Mouse (Mus musculus) T-helper 1 cell (primary cell): Measurements from ENCODE around the gene Ppdpf.

Experiments used
- in situ Hi-C: fragments of 300-600 bp; cut with MboI, MseI; formaldehyde crosslinking; loops from one replicate; pipeline ENCODE4 v1.15.1; 2025; ENCODE audit warnings: high pct_unique_total_duplicates

Gene Ppdpf

GRCm38 (mm10) chr2:181218881-181219485 lies 31.9 kb downstream of the Ppdpf start:
- in situ Hi-C loops: no loop called here

- in situ Hi-C loops: no loop called here
Measured at GRCm38 (mm10) chr2:181219538-181220216, 32.6 kb downstream of the Ppdpf start, which contains the start of gene Fndc11. Fndc11 (plus strand) TSS chr2:181220013.

- in situ Hi-C loops: no loop called here
Measured at GRCm38 (mm10) chr2:181220361-181220760, 33.3 kb downstream of the Ppdpf start.

- in situ Hi-C loops: no loop called here
Measured at GRCm38 (mm10) chr2:181224994-181225393, 37.9 kb downstream of the Ppdpf start.

DNA sequence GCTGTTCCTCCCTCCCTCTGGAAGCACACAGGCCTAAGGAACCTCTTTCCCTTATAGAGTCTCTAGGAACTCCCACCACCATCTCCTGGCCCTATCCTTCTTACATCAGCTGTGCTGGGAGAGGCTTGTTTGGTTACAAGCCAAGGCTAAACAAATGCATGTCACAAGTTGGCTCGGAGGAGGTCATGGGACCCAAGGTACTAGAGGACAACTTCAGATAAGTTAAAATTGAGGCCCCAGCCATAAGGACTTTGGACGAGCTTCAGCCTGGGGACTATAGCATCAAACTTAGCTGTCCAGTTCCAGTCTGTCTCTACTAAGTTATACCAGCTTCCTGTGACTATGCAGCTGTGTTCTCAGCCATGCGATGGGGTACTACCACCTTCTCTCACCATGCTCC lies 40.1 kb downstream of the Ppdpf start:
- in situ Hi-C loops: no loop called here

GRCm38 (mm10) chr2:181228335-181228734 lies 41.3 kb downstream of the Ppdpf start:
- in situ Hi-C loops: no loop called here

DNA sequence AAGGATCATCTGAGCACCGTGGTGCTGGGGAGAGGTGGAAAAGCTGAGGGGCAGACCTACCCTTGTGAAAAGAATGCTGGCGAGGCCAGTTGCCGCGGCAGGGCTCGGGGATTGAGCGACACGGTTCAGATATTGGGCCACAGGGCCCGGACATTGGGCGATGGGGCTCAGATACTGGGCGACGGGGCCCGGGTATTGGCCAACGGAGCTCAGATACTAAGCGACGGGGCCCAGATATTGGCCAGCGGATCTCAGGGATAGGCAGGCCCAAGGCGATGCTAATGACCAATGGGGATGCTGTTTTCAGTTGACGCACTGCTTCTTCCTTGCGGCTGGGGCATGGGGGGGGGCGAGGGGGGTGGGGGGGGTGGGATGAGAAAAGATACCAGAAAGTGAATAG lies 44.1 kb downstream of the Ppdpf start:
- in situ Hi-C loops: no loop called here

DNA sequence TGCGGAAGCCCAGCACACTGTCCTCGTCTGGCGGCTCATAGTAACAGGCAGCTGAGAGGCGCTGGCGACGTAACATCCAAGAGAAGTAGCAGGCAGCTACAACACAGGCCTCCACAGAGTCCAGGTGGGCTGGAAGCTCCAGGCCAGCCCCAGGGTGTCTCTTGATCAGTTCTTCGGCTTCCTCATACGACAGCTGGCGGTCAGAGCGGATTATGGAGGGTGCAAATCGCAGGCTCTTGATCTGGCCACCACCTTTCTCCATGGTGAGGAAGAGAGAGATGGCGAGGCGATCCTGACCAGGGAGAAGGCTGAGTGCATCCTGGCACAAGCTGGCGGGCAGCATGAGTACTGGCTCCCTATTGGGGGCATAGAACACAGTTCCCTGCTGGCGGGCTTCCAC lies 46.4 kb downstream of the Ppdpf start:
- in situ Hi-C loops: no loop called here

- in situ Hi-C loops: no loop called here
Measured at GRCm38 (mm10) chr2:181234680-181235079, 47.6 kb downstream of the Ppdpf start.

GRCm38 (mm10) chr2:181235681-181236566 lies 48.9 kb downstream of the Ppdpf start:
- in situ Hi-C loops: no loop called here

GRCm38 (mm10) chr2:181237251-181238014 lies 50.4 kb downstream of the Ppdpf start:
- in situ Hi-C loops: no loop called here

DNA sequence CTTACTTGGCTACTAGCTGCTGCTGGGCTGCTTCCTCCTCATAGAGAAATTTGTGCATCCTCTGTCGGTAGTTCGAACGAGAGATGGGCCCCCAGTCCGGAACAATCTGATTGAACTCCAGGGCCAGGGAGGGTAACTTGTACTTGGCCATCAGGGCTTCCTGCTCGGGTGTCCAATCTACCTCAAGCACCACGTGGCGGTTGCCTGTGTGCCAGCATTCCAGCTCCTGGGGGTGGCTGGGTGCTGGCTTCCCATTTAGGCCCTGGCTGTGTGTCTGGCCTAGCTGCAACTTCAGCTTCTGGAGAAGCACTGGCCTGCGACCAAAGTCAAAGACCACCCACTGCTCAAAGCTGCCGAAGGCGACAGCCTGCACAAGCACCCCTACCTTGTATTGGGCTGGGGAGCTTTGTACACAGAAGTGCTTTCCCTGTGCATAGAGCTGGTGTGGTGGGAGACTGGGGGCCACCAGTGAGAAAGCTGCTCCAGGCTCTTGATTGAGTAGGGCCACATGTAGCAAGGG lies 51.1 kb downstream of the Ppdpf start:
- in situ Hi-C loops: no loop called here
